Mouse (Mus musculus): ENCODE measurements around the gene Gabarap.

- TF ChIP-seq ZNF384 (IDR thresholded peaks at IDR 0.05; ENCODE audit: low read depth, low read length) (no peak), HCFC1 (IDR thresholded peaks at IDR 0.05; ENCODE audit: borderline replicate concordance, insufficient read depth, low read length) (no peak), MAFK (IDR thresholded peaks at IDR 0.05; ENCODE audit: insufficient read depth, low read depth, low read length) (no peak), ZC3H11A (IDR thresholded peaks at IDR 0.05; ENCODE audit: borderline replicate concordance, low read depth, low read length) (no peak), CHD2 (IDR thresholded peaks at IDR 0.05; ENCODE audit: low read depth, low read length) (no peak)
Measured at GRCm38 (mm10) chr11:70038174-70038573, 47.2 kb downstream of the Gabarap start.
